Mouse (Mus musculus): ENCODE measurements around the gene Hoxa11.

Gene Hoxa11

DNA sequence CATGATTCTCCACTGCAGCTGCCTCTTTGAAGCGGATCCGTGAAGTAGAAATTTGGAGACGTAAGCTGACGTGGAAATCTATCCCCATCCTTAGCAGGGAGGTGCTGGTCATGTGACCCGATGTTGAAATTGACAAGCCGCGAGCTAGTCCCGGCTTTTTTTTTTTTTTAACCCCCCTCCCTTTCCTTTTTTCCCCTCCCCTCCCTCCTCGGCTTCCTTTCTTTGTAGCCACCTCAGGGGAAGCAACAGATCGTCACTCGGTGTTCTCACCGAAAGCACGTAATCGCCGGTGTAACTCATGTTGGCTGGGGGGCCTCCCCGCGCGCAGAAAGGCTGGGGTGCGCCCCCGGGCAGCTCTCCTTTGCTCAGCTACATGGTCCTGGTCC, at the start of gene Hoxa11:
Gene Hoxa11 (minus strand): TSS at position 54 of the 386 bp plus-strand sequence.
- DNase-seq (ENCODE audit: low spot score in 2 of 2): no peak

DNA sequence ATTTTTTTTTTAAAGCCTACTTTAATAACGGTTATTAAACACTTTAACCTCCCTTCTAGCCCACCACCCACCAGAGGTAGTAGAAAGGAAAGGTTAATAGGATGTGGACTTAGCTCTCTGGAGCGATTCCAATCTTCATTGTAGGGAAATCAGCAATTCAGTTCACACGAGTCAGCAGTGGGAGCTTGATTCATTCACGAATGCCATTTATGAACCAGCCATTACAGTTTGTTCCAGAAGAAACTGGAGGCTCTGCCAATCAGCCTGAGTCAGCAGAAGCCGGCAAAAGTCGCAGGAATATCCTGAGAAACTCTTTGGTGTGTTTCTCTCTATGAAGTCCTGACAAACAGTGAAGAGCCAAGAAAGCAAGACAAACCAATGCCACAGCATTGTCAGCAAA, 49.0 kb upstream of the Hoxa11 start:
- DNase-seq (ENCODE audit: low spot score in 2 of 2): no peak

DNA sequence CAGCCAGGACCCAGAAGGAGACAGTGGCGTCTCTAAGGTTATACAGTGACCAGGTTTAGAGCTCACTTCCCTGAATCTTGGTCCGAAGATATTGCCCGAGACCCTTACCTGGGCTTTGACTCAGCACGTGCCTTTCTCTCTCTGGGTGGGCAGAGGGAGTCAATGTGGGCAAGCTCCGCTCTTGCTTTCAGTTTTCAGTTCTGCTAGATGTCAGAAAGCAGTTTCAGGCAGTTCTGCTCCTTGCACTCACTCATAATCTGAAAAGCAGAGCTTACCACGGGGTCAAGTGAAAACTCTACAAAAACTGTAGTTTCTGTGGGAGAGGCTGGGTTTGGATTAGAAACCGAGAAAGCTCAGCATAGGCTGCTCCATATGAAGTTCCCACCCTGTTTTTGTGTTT, 46.7 kb upstream of the Hoxa11 start:
- DNase-seq (ENCODE audit: low spot score in 2 of 2): no peak

DNA sequence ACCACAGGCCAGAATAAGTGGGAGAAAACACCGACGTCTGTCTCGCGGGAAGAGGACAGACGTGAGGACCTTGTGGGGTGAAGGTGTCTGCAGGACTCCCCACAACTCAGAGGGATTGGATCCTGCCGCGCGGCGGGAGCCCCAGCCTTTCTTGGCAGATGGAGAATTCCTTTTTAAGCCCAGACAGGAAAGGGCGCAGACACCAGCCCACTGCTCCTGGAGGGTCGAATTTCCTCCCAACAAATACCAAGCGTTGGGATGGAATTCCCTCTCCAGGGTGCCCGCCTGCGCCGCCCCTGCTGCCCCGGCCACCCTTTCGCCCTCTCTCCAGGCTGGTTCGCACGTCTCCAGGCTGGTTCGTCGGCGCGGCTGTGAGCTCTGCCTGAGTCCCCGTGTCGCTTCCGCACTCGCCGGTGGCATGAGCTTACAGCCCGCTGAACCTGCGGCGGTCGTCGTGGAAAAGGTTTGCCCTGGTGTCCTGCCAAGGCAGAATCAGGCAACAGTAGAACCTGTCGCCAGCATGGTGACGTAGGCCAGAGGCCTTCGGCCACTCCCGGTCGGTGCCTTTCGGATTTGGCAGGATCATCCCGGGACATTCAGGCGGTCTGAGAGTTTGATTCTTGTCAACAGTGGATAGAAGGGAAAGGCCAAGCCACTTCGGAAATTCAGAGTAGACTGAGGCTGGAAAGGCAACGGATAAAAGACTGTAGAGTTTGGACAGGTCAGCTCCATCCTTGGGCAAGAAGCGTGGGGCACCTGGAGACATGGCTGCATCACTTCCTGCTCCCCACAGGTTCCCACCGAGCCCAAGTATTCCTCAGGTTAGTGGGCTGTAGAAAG, 45.6 kb upstream of the Hoxa11 start:
- DNase-seq (ENCODE audit: low spot score in 2 of 2): no peak

DNA sequence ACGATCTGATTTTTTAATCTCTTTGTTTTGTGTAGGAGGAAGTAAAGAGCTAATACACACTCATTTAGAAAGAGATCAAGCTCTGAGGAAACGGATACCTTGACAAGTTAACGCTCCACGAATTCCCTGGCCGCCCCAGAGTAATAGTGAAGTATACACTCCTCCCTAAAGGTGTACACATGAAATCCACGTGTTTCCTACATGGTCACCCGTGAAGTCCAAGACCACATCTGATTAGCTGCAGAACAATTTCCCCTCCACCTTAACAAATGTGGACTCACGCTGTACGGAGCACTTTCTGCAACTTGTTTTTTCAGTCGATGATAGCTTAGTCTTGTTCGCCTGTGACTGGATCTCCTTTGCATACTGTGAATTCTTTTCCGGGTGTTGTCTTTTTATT, 44.6 kb upstream of the Hoxa11 start:
- no peak for DNase-seq (ENCODE audit: low spot score in 2 of 2)

DNA sequence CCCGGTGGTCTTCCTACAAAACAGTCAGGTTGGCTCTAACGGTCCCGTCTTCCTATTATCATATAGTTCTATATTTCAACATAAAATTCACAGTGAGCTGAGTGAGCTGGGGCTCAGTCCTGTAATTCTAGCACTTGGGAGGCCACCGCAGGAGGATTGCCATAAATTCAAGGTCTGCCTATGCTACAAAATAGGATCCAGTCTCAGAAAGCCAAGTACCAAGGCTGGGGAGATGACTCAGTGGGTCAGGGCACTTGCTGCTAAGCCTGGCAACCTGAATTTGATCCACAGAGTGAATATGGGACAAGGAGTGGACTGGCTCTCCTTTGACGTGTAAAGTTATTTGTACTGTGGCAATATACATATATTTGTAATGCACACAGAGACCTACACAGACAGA, 38.3 kb upstream of the Hoxa11 start:
- DNase-seq (ENCODE audit: low spot score in 2 of 2): no peak

DNA sequence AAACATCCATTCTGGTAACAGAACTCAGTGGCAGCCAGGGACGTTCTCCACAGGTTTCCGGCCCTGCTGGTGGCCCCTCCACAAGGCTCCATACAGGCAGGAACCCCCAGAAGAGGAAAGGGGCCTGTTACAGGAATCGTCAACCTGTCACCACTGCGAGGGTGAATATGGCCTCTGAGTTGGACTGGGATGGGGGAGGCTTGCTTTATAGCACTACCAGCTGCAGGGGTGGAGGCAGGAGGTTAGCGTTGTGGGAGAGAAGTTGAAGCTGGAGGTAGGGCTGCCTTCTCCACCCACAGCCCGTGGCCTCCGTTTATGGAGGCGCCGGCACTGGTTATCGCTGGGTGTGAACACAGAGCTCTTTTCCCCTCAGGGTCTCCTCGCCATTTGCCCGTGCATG, 35.5 kb upstream of the Hoxa11 start:
- DNase-seq (ENCODE audit: low spot score in 2 of 2): no peak

DNA sequence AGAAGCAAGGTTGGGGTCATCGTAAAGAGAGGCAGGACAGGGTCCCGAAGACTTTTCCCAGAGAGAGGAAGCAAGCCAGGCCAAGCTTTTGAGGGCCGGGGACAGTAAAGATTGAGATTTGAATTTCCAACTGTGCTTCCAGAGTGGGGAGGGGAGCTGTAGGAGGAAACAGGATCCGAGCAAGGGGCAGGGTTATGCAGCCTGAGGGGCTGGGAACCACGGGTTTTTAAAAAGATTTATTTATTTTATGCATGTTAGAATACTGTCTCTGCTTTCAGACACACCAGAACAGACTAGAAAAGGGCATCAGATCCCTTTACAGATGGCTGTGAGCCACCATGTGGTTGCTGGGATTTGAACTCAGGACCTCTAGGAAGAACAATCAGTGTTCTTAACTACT, 31.3 kb upstream of the Hoxa11 start:
- DNase-seq (ENCODE audit: low spot score in 2 of 2): no peak

GRCm38 (mm10) chr6:52276382-52276781, 30.8 kb upstream of the Hoxa11 start:
- no peak for DNase-seq (ENCODE audit: low spot score in 2 of 2)

DNA sequence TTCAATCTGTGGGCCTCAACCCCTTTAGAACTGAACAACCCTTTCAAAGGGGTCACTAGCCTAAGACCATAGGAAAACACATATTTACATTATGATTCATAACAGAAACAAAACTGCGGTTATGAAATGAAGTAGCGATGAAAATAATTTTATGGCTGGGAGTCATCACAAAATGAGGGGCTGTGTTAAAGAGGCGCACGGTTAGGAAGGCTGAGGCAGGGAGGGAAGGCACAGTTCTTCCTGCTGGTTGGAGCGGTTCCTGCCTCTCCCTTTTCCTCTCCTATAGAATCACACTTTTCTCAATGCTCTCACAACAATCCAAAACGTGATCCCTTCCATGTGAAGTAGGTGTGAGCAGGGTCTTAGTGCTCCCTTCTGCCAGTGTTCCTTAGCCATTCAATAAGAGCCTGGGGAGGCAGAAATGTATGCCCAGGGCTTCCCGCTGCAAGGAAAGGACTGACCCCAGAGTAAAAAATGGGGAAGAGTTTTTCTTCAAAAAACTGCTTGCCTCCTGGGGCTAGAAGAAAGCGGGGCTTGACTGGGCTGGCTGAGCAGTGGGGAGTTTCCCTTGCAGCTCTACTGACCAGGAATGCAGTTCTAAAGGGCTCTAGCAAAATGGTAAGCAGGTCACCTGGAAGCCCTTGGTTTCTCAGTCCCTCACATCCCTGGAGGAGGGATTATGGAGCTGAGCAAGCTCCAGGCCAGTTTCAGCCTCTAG, 30.1 kb upstream of the Hoxa11 start:
- no peak for DNase-seq (ENCODE audit: low spot score in 2 of 2)

- no peak for DNase-seq (ENCODE audit: low spot score in 2 of 2)
Observed at GRCm38 (mm10) chr6:52274576-52274975, 29.0 kb upstream of the Hoxa11 start.

DNA sequence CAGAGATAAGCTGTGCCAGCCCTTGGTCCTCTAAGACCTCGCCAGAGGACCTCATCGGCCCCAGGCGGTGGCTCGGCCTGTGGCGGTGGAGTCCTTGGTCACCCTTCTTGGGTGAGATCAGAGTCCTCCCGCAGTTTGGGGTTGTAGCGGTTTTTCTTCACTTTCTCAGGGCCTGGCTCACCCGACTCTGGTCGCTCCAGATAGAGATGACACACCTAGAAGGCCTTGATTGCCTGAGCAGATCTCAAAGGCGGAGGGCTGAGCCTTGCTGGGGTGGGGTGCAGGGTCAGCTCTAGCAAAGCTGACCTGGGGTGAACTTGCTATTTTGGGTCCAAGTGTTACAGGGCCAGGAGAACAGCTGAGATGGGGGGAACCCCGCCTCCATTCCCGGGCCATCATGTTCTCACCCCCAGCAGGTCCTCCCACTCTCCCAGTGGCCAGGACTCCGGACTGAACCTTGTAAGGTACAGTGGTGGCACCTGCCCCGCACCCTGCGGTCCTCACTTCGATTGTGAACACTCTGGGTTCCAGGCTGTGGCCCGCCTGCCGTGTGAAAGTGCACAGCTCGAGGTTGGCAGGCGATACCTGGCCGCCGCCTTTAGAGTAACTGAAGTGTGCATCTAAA, 28.2 kb upstream of the Hoxa11 start:
- no peak for DNase-seq (ENCODE audit: low spot score in 2 of 2)

- DNase-seq (ENCODE audit: low spot score in 2 of 2): no peak
Observed at GRCm38 (mm10) chr6:52272766-52273655, 27.4 kb upstream of the Hoxa11 start.

DNA sequence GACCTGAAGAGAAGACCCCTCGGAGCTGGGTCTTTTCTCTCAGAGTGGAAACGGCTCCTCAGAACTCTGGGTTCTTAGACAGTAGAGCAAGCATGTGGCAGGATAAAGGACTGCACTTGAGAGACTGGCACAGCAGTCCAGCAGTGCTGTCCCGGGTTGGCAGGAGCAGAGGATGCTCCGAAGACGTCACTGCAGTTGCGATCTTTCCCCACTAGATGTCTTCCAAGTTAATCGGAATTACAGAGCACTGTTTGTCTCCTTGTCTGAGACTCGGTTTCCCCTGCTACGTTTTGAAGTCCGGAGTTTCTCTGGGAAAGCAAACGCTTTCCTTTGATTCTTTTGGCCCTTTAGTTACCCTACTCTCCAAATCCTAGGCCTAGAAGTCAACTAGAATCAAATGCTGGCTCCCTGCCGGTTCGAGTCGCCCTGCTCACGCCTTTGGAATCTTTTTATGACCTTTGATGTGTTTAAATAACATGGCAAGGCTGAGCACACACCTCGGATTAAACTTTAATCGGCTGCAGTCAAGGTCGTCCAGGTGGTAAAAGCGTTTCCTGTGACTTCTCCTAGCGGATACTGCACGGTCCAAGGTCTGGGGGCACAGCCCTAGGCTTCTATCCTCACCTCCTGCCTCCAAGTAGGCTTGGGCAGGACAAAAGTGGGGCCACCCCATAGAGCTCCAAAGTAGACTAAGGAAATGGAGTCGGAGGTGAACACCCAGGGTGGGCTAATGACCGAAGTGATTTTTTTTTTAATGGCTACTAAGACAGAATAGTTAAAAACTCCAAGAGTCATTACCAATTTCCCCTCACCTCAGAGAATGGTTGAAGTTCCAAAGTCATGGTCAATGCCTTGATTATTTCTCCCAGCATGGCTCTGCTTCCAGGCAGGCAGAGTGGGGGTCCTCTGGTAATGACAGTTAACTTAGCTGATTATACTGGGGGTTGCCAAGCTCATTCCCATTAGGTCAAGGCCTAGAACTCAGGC, 25.2 kb upstream of the Hoxa11 start:
- peak in 1 of 2 experiments; percentile 70 for DNase-seq (ENCODE audit: low spot score in 2 of 2)

- no peak for DNase-seq (ENCODE audit: low spot score in 2 of 2)
Observed at GRCm38 (mm10) chr6:52268756-52269155, 23.1 kb upstream of the Hoxa11 start.

DNA sequence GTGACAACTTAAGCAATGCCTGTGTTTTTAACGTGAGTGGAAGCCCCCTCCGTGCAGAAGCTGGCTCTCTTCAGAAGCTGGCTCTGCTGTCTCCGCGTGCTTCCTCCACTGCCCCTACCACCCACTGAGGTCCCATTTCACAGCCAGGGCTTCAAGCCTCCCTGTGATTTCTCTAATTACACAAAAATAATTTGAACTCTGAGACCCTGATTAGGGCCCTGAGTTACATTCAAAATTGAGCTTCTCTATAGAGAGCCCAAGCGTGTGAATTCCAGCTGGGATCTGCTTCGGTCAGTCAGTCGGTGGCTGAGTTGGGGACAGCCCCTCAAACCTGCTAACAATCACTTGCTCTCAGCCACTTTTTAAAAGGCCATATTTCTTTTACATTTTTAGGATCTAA, 22.7 kb upstream of the Hoxa11 start:
- no peak for DNase-seq (ENCODE audit: low spot score in 2 of 2)

- DNase-seq (ENCODE audit: low spot score in 2 of 2): no peak
Observed at GRCm38 (mm10) chr6:52267691-52268090, 22.1 kb upstream of the Hoxa11 start.

DNA sequence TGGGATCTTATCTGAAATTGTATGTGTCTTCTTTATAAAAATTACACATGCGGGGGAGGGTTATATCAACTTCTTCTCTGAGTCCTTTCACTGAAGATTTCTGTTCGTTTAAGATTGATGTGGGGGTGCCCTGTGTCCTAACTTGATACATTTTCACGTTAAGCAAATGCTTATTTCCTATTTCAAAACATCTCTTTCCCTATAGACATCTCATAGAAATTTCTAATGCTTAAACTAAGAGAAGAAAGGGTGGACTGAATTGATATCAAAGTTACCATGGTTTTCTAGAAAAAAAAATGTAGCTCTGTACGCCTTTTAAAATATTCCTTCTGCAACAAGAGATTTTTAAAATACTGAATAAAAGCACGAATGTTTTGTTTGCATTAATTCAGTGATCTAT, 21.6 kb upstream of the Hoxa11 start:
- DNase-seq (ENCODE audit: low spot score in 2 of 2): no peak

GRCm38 (mm10) chr6:52266666-52266985, 21.0 kb upstream of the Hoxa11 start:
- DNase-seq (ENCODE audit: low spot score in 2 of 2): no peak

GRCm38 (mm10) chr6:52265913-52266665, 20.5 kb upstream of the Hoxa11 start:
- no peak for DNase-seq (ENCODE audit: low spot score in 2 of 2)
